Mouse (Mus musculus): ENCODE data around the gene Trpv4.

The Trpv4 gene

DNA sequence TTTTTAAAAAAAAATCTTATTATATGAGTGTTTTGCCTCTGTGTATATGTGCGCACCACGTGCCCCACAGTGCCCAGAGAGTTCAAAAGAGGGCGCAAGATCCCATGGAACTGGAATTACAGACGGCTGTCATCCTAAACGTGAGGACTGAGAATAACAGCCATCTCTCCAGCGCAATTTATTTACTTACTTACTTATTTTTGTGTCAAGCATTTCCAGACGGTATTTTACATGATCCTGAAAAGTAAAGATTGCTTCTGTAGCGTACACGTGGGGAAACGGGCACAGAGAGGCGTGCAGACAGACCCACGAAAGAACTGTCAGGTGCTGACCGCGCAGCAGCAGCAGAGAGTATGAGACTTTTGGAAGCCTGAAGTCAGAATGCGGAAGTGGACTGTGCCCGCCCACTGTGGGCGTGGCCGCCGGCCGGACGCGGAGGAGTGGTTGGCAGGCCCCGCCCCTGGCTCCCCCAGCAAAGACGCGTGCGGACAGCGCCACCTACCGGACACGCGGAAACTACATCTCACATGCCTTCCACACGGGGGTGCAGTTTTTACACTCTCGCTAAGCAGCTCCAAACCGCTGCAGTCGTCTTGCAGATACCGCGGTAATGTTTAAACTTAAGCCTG is 9.1 kb upstream of the Trpv4 start:
- peak; percentile 99 for DNase-seq

DNA sequence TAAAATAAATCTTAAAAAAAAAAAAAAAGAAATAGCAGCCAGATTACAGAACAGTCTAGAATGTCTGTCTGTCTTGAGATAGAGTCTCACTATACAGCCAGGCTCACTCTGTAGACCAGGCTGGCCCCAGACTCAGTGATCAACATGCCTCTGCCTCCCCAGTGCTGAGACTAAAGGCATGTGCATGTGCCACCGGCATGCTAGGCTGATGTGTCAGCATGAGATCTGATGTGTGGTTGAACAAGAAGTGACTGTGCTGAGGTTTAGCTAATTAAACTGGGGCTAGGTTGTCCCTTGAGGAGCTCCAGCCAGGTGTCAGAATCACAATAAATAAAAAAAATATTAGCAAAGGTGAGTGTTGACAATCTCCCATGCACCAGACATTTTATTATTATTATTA is 8.4 kb upstream of the Trpv4 start:
- no peak for DNase-seq

DNA sequence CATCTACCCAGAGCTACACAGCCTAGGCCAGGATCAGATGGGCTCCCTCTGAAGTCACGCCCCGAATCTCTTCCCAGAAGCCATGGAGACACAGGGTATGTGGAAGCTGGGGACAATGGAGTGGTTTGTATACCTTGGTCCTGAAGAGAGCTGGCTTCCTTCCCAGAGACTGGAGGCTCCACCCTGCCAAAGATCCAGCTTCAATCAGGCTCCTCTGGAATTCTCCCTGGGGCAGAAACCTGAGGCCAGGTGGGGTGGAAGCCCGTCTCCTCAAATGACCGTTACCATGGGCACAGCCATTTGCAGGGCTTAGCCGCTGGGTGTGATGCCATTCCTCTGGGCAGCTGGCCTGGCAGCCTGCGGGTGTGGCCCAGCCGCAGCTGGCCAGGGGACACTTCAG is 6.5 kb upstream of the Trpv4 start:
- DNase-seq = no peak

DNA sequence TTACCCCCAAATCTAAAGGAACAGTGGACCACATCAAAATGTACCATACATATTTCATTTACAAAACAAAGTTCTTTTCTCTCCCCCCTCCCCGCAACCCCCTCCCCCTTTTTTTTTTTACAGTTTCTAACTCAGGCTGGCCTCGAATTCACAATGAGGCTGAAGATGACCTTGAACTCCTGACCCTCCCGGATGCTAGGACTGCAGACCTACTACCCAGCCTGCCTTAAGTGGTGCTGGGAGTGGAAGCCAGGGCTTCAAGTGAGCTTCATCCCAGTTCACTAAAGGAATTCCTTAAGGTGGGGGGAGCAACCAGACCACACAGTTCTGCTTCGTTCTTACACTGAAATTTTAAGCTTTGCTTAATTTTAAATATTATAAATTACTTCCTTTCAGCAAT is 5.9 kb upstream of the Trpv4 start:
- no peak for DNase-seq

DNA sequence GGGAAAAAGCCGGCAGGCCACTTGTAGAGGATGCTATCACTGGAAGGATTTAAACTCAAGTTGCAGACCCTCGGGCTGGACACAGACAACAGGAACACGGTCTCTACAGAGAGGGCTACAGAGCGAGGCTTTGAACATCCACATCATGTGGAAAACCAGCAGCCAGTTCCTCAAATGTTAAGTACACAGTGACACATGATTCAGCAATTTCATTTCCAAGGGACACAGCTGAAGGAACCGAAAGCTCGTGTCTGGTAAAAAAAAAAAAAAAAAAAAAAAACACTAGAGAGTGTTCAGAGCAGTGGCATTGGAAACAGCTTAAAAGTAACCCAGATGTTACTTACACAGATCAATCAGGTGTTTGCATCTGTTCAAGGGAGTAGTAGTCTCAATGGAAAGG is 2.8 kb upstream of the Trpv4 start:
- no peak for DNase-seq

DNA sequence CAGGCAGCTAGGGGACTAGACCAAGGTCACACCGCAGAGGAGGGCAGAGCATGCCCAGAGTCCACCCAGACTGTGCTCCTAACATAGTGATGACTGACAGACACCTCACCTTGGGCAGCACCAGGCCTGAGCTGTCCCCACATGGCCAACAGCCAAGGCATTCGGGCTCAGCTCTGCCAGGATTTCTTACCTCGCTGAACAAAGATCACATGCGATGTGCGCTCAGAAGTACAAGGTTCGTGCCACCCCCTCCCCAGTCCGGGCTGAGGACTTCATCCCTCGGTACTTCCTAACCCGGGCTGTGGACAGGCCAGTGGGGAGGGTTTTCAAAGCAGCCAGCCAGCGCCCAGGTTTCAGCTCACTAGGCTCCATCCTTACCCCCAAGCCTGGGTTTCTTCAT is 795 bp downstream of the Trpv4 start:
- DNase-seq = no peak

DNA sequence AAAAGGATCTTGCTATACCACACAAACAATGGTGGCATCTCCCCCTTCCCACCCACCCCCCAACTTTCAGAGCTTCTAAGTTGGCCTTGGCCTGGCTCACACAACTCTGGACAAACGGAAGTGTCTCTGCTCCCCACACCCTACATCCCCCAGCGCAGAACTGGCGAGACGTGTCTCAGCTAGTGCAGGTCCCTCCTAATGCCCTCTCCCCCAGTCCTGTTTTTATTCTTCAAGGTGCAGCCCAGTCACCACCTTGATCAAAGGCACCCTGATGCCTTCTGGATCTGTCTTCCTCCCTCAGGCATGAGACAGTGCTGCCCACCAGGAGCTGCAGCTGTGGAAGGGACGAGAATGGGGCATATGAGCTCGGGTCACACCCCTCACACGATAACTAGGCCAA is 1.9 kb downstream of the Trpv4 start:
- no peak for DNase-seq

DNA sequence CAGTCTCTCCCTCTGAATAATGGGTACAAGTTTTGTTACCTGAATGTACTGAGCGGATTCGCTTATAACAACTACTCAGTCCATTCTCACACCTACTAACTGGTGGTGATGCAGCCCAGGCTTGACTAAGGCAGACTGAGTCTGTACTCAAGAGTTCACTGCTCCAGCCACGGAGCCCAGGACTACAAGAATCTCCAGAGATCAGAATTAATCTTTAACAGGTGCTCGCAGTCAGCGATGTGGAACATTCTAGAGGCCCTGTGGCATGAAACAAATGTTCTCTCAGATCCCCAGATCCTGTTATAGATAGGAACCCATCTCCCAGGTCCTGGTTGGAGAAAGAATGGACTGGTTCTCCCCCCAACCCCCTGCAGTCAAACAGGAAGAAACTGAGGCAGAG is 2.5 kb downstream of the Trpv4 start:
- DNase-seq = no peak

DNA sequence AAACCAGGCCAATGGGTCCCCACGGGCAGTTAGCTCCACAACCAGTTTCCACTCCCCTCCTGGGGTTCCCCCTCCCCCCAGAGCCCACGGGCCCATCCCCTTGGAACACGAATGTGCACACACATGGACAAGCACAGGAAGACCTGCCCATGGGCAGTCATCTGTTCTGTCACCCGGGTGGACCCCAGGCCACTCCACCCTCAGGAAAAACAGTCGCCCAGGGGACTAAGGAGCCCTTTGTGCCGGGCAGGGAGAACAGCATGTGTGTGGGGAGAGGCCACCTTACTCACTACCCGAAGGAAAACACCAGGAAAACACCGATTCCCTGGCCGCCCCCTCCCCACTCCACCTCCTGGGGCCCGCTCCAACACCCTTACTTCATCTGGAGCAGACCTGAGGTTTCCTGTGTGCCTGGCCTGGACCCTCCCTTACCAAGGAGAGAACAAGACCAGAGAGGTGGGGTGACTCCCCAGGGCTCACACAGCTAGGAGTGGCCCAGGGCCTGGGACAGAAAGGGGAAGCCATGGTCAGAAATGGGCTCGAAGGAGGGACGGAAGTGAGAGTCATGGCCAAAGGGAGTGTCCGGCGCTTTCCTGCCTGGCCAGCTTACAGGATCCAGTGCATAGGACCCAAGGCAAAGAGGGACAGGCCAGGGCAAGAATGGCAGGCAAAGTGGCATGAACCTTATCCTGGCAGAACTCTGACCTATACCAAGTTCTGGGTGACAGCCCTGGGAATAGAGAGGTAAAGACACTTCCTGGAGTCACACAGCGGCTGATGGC is 4.4 kb downstream of the Trpv4 start:
- no peak for DNase-seq

DNA sequence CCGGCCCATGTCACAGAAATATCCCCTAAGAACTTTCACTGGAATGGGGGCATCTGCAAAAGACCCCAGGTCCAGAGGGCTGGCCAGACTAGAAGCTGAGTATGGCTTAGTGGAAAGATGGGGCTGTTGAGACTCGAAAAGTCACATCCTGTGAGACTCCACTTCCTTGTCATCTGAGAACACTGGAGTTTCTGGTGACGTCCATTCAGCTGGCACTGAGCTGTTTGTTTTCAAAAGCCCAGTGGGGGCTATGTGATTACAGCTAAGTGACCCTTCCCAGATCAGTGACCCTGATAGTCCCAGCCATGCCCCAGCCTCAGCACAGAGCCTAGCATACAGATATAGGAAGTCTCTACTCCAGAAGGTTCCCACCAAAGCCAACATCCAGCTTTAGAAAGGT is 6.8 kb downstream of the Trpv4 start:
- no peak for DNase-seq

DNA sequence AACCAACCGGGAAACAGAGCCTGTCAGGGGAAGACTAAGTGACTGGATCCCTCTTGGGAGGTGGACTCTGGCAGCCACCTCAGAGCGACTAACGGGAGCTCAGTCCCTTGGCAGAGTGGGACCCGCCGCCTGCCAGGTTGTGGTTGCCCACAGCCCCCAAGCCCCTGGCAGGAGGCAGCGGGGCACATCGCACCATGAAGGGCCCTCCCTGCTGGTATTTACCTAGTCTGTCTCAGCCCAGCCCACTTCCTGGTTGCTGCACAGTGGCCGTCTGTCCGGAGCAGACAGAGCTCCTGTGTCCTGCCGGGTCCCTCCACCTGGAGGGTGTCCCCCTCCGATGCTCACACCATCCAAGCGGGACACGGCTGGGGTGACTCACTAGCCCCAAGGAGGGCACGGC is 7.2 kb downstream of the Trpv4 start:
- no peak for DNase-seq

DNA sequence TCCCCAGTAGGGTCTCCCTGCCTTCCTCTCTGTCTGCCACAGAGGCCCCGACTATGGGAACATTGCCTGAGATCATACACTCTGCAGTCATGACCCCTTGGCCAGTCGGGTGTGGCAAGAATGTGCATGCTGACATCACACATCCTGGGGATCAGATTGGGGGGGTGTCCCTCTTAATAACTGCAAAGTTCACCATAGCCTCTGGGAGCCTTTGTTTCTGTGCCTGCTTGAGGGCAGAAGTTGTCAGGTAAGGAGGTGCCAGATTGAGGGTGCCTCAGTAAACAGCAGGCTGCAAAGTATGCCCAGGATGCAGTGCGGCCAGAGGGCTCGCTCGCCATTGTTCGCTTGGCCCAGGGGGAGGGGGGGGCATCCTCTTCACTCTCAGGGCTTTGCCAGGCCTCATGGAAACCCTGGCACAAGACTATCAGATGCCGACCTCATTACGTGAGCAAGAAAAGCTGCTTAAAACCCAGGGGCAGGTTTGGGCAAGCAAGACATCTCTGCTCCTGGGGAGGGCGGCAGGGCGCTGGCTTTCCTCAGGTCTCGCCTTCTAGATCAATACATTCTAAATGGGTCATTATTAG is 9.4 kb downstream of the Trpv4 start:
- DNase-seq = no peak

DNA sequence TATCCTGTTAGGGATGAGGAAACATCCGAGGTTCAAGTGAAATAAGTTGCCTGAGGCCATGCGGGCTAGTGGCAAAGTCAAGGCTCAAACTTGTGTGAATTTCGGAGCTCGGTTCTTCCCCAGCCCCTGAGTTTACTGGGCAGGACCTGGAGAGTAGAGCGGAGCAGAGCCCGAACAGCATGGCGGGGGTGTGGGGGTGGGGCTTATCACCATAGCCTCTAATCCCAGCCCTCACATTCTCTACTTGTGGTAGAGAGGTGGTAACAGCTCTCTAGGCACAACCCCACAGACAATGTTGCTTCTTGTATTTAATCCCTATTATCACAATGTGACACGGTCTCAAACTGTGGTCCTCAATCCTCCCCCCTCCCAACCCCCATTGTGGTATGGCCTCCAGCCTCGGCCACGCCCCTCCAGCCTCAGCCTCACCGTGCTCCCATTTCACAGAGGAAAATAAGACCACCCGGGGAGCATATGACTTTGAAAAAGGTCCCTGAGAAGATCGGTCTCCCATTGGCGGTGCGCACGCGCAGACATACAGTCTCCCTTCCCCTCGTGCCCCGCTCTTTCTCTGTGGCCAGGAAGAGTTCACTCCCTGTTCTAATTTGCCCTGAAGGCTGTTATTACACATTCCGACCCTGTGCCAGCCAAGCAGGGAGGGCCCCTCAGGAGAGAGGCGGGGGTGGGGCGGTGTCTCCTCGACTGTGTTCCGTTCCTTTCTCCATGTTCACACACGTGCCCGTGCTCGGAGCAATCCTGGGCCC is 10.8 kb downstream of the Trpv4 start:
- peak; percentile 36 for DNase-seq

DNA sequence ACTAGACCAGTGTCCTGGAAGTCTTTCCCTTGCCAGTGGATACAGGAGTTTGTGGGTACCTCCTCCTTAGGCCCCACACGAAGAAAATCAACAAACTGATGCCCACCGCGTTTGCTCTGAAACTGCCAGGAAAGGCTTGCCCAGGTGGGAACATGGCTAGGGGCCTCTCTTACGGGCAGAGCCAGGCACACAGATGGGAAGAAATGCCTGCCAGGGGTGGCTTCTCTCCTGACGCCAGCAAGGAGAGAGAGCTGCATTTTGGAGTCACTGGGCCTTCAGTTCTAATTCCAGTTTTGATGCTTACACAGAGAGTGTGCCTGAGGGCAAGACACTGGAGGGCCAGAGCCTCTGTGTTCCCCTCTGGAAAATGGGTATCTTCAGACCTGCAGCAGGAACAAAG is 12.3 kb downstream of the Trpv4 start:
- DNase-seq = no peak

DNA sequence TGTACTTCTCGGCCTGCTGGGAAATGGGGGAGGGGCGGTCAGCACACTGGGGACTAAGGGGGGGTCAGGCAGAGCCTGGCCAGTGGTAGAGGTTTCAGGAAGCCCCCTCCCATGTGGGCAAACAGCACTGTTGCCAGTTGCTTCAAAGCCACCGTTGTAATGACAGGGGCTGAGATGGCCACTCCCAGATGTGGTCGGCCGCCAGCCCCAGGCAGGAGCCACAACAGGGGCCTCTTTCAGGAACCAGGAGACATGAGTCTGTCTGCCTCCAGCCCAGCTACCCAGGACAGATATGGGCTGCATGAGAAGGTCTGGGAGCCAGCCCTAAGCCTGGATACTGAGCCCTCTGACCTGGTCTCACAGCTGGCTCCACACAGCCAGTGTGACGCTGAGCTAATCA is 13.3 kb downstream of the Trpv4 start:
- DNase-seq = no peak

DNA sequence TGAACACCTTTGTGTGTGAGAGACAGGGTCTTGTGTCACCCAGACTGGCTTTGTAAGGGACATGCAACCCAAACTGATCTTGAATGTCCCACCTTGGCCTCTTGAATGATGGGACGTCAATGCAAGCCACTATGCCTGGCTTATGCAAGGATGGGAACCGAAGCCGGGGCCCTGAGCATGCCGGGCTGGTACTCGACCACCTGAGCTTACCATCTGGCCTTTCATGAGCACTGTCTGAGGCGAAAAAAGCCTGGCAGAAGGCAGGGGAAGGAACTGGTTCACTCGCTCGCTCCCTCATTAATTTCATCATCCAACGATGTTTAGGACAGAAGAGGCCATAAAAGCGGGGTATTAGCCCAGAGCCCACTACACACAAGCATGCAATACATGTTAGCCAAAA is 17.4 kb downstream of the Trpv4 start:
- DNase-seq = no peak

DNA sequence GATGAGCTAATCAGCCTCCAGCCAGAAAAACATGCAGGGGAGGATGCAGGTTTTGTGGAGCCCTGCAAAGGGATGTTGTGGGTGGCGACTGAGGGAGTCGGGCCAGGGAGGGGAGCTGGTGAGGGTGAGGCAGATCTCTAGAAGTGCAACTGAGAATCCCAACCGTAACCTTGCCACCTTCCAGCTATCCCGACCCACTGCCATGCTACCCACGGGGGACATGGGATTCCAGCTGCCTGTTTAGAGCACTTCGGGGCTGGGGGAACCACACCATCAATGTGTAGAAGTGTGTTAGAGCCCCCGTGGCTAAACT is 18.6 kb downstream of the Trpv4 start:
- no peak for DNase-seq

DNA sequence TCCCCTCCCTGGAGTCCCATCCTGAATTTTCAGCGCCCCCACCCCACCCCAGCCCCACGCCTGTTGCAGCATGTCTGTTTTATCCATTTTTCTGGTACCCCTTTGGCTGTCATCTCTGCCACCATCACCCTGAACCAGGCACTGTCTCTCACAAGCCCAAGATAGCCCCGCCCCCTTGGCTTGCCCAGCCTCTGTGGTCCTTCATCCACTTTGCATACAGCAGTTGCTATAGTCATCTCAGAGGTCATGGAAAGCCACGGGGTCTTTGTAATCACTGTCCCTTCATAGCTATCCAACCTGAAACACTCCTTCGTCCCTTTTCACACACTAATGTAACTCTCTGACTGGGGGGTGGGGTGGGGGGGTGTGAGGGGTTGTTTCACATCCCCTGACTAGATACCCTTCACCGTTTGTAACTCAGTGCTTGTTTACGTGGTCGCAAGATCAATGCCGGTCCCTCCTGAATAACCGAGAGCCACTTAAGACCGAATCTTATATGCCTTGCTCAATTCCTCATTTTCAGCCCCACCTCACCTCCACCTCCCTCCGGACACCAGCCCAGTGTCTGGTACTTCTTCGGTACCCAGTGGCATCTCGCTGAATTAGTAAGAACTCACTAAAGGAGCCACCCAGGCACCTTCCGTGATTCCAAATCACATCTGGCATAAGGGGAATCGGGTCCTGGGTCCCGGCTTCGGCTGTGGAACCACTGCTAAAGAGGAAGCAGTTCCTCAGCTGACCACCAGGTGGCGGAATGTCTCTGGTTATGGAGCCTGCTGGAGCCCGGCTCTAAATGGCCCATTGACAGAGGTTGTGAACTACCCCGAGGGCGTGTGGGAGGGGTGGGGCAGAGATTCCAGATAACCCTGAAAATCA is 19.2 kb downstream of the Trpv4 start:
- peak; percentile 90 for DNase-seq

DNA sequence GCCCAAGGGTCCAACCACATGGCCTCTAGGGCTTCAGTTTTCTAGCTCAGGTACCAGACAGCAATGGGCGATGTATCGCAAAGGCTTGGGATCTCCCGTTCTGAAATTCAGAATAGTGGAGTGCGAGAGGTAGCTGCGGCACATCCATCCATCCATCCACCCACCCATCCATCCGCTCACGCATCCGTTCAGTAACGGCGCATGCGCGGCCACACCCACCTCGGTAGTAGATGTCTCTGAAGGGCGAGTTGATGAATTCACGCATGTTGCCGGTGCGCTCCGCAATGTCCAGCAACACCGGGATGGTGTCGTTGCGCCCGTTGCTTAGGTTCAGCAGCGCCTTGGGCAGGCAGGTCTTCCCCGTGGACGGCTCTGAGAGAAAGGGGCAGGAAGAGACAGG is 22.1 kb downstream of the Trpv4 start:
- DNase-seq = no peak

DNA sequence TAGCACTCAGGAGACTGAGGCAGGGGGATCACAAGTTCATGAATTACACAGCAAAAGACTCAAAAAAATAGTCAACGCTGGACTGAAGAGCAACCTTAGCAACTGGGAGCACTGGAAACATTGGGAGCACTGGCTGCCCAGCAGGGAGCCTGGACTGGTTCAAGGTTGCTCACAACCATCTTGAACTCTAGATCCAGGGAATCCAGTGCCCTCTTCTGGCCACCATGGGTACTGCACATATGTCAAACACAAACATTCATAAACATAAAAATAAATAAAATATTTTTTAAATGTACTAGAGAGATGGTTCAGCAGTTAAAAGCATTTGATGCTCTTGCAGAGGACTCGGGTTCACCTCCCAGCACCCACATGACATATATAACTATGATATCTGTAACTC is 26.9 kb downstream of the Trpv4 start:
- no peak for DNase-seq

DNA sequence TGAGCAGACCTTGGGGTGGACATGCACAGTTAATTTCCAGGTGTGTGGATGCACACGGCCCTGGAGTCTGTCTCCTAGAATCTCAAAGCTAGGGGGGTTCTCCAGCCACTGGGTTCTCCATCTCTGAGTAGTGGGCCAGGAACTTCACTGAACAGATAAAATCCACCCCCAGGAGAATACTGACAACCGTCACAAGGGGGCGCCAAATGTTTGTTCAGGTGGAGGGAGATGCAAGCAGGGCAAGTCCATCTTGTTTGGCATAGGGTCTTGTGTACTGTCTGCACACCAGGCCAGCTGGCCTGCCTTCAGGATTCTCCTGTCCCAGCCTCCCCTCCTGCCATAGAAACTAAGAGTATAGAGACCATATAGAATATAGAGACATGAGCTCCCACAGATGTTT is 32.6 kb downstream of the Trpv4 start:
- peak; percentile 76 for DNase-seq

DNA sequence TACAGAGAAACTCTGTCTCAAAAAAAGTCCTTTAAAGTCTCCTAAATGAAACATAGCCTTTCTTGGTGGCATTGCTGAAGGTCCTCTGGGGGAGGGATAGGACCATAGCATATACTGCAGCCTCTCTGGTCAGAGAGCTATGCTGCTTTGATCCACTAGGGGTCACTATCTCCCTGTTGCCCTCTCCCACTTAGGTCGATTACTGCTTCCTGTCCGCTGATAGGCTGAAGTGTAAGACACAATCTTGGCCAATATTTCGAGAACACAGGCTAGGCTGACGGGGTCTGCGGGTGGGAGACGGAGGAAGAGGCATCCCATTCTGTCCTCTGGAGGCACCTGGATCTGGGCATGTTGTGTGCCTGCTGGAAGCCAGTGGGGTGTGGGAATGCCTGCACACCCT is 37.9 kb downstream of the Trpv4 start:
- DNase-seq = no peak

DNA sequence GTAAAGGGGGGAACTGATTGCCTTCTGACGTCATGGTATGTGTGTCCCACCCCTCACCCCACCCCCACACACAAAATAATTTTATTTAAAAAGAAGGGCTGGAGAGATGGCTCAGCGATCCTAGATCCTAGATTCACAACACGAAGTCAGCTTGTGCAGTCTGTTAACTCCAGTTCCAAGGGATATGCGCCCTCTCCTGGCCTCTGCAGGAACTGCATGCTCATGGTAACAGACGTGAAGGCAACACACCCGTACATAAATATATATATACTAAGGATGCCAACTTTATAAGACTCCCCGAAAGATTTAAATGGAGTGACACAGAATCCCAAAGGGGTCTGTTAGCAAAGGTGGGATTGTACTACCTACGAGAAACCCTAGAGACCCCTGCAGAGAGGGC is 39.4 kb downstream of the Trpv4 start:
- DNase-seq = peak; percentile 92

Data from right cerebral cortex, postnatal 4 days (tissue).